Mouse (Mus musculus) testis, adult 2 months (tissue): ENCODE measurements around the gene Irf2bpl. TPM values are rescaled to one million over a fixed set of nuclear protein-coding genes. Genes with fewer than 3 reads are reported as not detected.
A peak's percentile ranks its signal among the peaks of the same experiment; 100 is the strongest.

Experiments
- H3K27ac ChIP-seq: fragments of 200-500 bp; 2 replicates; pipeline ENCODE4 v1.5.1; 2012; ENCODE audit warnings: low read depth, low read length; ENCODE audit not compliant: control insufficient read depth, insufficient read depth
- H3K27me3 ChIP-seq: fragments of 200-500 bp; 2 replicates; pipeline ENCODE4 v1.6.1; 2012; ENCODE audit warnings: mild to moderate bottlenecking, low read length, moderate library complexity; ENCODE audit not compliant: control insufficient read depth, insufficient read depth
- H3K36me3 ChIP-seq: fragments of 200-500 bp; 2 replicates; pipeline ENCODE4 v1.6.1; 2012; ENCODE audit warnings: mild to moderate bottlenecking, low read length; ENCODE audit not compliant: control insufficient read depth, insufficient read depth
- H3K4me1 ChIP-seq: fragments of 200-500 bp; 2 replicates; pipeline ENCODE4 v1.6.1; 2012; ENCODE audit warnings: low read length; ENCODE audit not compliant: control insufficient read depth, insufficient read depth
- H3K4me3 ChIP-seq: fragments of 200-500 bp; 2 replicates; pipeline ENCODE4 v1.5.1; 2012; ENCODE audit warnings: low read depth, mild to moderate bottlenecking, low read length, moderate library complexity, mixed read lengths; ENCODE audit not compliant: control insufficient read depth
- CTCF ChIP-seq: fragments of 200-500 bp; IDR thresholded peaks from 2 replicates; pipeline ENCODE4 v1.5.1; 2012; ENCODE audit warnings: low read depth, mild to moderate bottlenecking, inconsistent platforms, low read length, moderate library complexity; ENCODE audit not compliant: control insufficient read depth, insufficient read depth, insufficient replicate concordance
- POLR2A ChIP-seq: fragments of 200-500 bp; IDR thresholded peaks from 2 replicates; pipeline ENCODE4 v1.6.1; 2012; ENCODE audit warnings: low read depth, mild to moderate bottlenecking, inconsistent platforms, low read length, moderate library complexity; ENCODE audit not compliant: control insufficient read depth
- polyA plus RNA-seq: library from polyadenylated mRNA; depleted of rRNA; stranded (reverse); fragments of >200 nt; gene quantifications from 2 replicates; pipeline ENCODE4 v1.2.3, GENCODE M21; 2012

Gene Irf2bpl
- polyA plus RNA-seq, 1 experiment = 2.8 TPM

- H3K4me3 ChIP-seq = no peak overlapping the region
- H3K27me3 ChIP-seq = no peaks in the 10 kb centered on the region
- H3K36me3 ChIP-seq = no peaks in the 10 kb centered on the region
- no peak for TF ChIP-seq CTCF
- TF ChIP-seq POLR2A = no peak
- H3K4me1 ChIP-seq = peaks cover 22% of the 10 kb centered on the region
- peak overlapping the region; percentile 78 for H3K27ac ChIP-seq
Observed at GRCm38 (mm10) chr12:86896921-86897512, 12.4 kb upstream of the Irf2bpl start.

GRCm38 (mm10) chr12:86896441-86896890 is 11.9 kb upstream of the Irf2bpl start:
- TF ChIP-seq CTCF (no peak), POLR2A (no peak)
- Histone ChIP-seq H3K4me1 (peaks cover 27% of the 10 kb centered on the region), H3K27me3 (no peaks in the 10 kb centered on the region), H3K27ac (0 out of 2 replicates have a peak overlapping the region, but pooled peaks have one; percentile 4), H3K4me3 (no peak overlapping the region), H3K36me3 (no peaks in the 10 kb centered on the region)

GRCm38 (mm10) chr12:86895703-86896409 is 11.3 kb upstream of the Irf2bpl start:
- no peaks in the 10 kb centered on the region for H3K36me3 ChIP-seq
- H3K4me1 ChIP-seq = peaks cover 27% of the 10 kb centered on the region
- TF ChIP-seq CTCF = no peak
- TF ChIP-seq POLR2A = no peak
- no peak overlapping the region for H3K27ac ChIP-seq
- H3K27me3 ChIP-seq = no peaks in the 10 kb centered on the region
- H3K4me3 ChIP-seq = no peak overlapping the region

- Histone ChIP-seq H3K4me3 (peak overlapping the region; percentile 86), H3K27me3 (no peaks in the 10 kb centered on the region), H3K27ac (peak overlapping the region; percentile 88), H3K4me1 (peaks cover 27% of the 10 kb centered on the region), H3K36me3 (no peaks in the 10 kb centered on the region)
- TF ChIP-seq CTCF (no peak), POLR2A (no peak)
Observed at GRCm38 (mm10) chr12:86894841-86895428, 10.3 kb upstream of the Irf2bpl start.

- TF ChIP-seq CTCF = no peak
- no peak; the same call in 1 of the 2 replicates for TF ChIP-seq POLR2A
- H3K36me3 ChIP-seq = no peaks in the 10 kb centered on the region
- H3K4me1 ChIP-seq = peaks cover 26% of the 10 kb centered on the region
- H3K4me3 ChIP-seq = peak overlapping the region; percentile 86
- H3K27me3 ChIP-seq = no peaks in the 10 kb centered on the region
- H3K27ac ChIP-seq = peak overlapping the region; percentile 92
Observed at GRCm38 (mm10) chr12:86894184-86894839, 9.7 kb upstream of the Irf2bpl start.

- H3K27ac ChIP-seq = peak overlapping the region; percentile 82
- peaks cover 26% of the 10 kb centered on the region for H3K4me1 ChIP-seq
- no peaks in the 10 kb centered on the region for H3K27me3 ChIP-seq
- no peak overlapping the region for H3K4me3 ChIP-seq
- TF ChIP-seq CTCF = no peak
- TF ChIP-seq POLR2A = no peak
- no peaks in the 10 kb centered on the region for H3K36me3 ChIP-seq
Observed at GRCm38 (mm10) chr12:86893326-86894183, 9.0 kb upstream of the Irf2bpl start.
